Mouse (Mus musculus) olfactory bulb, adult 2 months (tissue): ENCODE results near the gene Sept14.

Experiments used
- CTCF ChIP-seq: fragments of 200-500 bp; IDR thresholded peaks from 2 replicates; pipeline ENCODE4 v1.5.1; 2012; ENCODE audit warnings: low read depth, mild to moderate bottlenecking, low read length, moderate library complexity; ENCODE audit not compliant: insufficient read depth
- POLR2A ChIP-seq: fragments of 200-500 bp; IDR thresholded peaks from 2 replicates; pipeline ENCODE4 v1.6.1; 2012; ENCODE audit warnings: mild to moderate bottlenecking, low read depth, low read length, moderate library complexity; ENCODE audit not compliant: insufficient read depth

DNA sequence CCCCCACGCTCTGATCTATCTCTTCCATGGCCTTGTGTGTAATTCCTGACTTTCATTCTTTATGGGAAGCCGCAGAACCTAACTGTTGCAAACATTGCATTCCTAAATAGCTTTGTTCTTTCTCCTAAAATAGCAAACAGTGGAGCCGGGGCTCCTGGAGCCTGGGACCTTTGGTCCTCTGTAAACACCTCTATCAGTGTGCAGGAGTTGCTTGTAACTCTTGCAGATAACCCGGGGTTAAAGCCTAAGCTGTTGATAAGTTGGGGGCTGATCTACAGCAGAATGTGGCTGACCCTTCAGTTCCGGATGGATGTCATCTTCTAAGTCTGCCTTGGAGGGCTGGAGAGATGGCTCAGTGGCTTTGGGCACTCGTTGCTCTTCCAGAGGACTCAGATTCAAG lies 35.7 kb upstream of the Sept14 start:
- TF ChIP-seq POLR2A (no peak), CTCF (no peak)
